Mouse (Mus musculus) forebrain, embryonic 10.5 days (tissue): Measurements from ENCODE around the gene Itgb5. TPM values are rescaled to one million over a fixed set of nuclear protein-coding genes. Genes with fewer than 3 reads are reported as not detected.

Experiments
- DNase-seq: peaks from one replicate; pipeline ENCODE4 v3.0.0-alpha.2; 2017; ENCODE audit warnings: low spot score; ENCODE audit errors: extremely low spot score
- H3K27ac ChIP-seq: fragments of 300-500 bp; sonication (generic); 2 replicates; pipeline ENCODE4 v1.5.1; 2016; ENCODE audit warnings: mild to moderate bottlenecking
- H3K27me3 ChIP-seq: fragments of 300-500 bp; sonication (generic); 2 replicates; pipeline ENCODE4 v1.6.1; 2016; ENCODE audit warnings: mild to moderate bottlenecking; ENCODE audit not compliant: poor library complexity, severe bottlenecking
- H3K36me3 ChIP-seq: fragments of 300-500 bp; sonication (generic); replicated peaks from 2 replicates; pipeline ENCODE4 v1.6.1; 2016; ENCODE audit warnings: mild to moderate bottlenecking, moderate library complexity
- H3K4me1 ChIP-seq: fragments of 300-500 bp; sonication (generic); 2 replicates; pipeline ENCODE4 v1.6.1; 2016
- H3K4me3 ChIP-seq: fragments of 300-500 bp; sonication (generic); 2 replicates; pipeline ENCODE4 v1.5.1; 2016; ENCODE audit warnings: mild to moderate bottlenecking, moderate library complexity
- H3K9me3 ChIP-seq: fragments of 300-500 bp; sonication (generic); 2 replicates; pipeline ENCODE4 v1.6.1; 2016; ENCODE audit warnings: mild to moderate bottlenecking, moderate library complexity
- WGBS: fragments of 180-500 bp; shearing (Covaris S2); methylation state at CpG from one replicate; pipeline ENCODE4 v1.1.7; 2016; 5-methylcytosine and 5-hydroxymethylcytosine counted together
- polyA plus RNA-seq: library from polyadenylated mRNA; unstranded; fragments of >200 nt; fragmentation: Nextera tagmentation; extraction: Ambion mirVana; gene quantifications from 2 replicates; pipeline ENCODE4 v1.2.1, GENCODE M21; 2016

Gene Itgb5
- polyA plus RNA-seq, 1 experiment from 2014 or later: 10.6 TPM

GRCm38 (mm10) chr16:33942341-33942740 lies 112.9 kb downstream of the Itgb5 start:
- H3K27ac ChIP-seq: peak overlapping the region; percentile 78
- H3K27me3 ChIP-seq: no peaks in the 10 kb centered on the region
- H3K36me3 ChIP-seq: no peaks in the 10 kb centered on the region; the same call in 1 of the 2 replicates
- peaks cover 78% of the 10 kb centered on the region for H3K4me1 ChIP-seq
- no peak overlapping the region for H3K4me3 ChIP-seq
- H3K9me3 ChIP-seq: no peaks in the 10 kb centered on the region
- DNase-seq: peak; percentile 31
- 57% methylated on average over 11 of the region's 11 CpGs for WGBS

GRCm38 (mm10) chr16:33943388-33943787 lies 113.9 kb downstream of the Itgb5 start:
- DNase-seq: no peak
- no peaks in the 10 kb centered on the region for H3K27me3 ChIP-seq
- no peaks in the 10 kb centered on the region for H3K9me3 ChIP-seq
- 94% methylated on average over 6 of the region's 6 CpGs for WGBS
- no peak overlapping the region for H3K4me3 ChIP-seq
- peaks cover 2% of the 10 kb centered on the region; the same call in 1 of the 2 replicates for H3K36me3 ChIP-seq
- H3K4me1 ChIP-seq: peaks cover 81% of the 10 kb centered on the region
- 0 out of 2 replicates have a peak overlapping the region, but pooled peaks have one; percentile 21 for H3K27ac ChIP-seq

GRCm38 (mm10) chr16:33944126-33944525 lies 114.7 kb downstream of the Itgb5 start:
- H3K4me1 ChIP-seq: peaks cover 78% of the 10 kb centered on the region
- WGBS: 88% methylated on average over 4 of the region's 4 CpGs

GRCm38 (mm10) chr16:33944772-33945171 lies 115.3 kb downstream of the Itgb5 start:
- Histone ChIP-seq H3K27me3 (no peaks in the 10 kb centered on the region), H3K27ac (peak overlapping the region; percentile 63), H3K4me1 (peaks cover 71% of the 10 kb centered on the region), H3K4me3 (no peak overlapping the region), H3K36me3 (peaks cover 7% of the 10 kb centered on the region), H3K9me3 (no peaks in the 10 kb centered on the region)
- 60% methylated on average over 6 of the region's 6 CpGs for WGBS
- no peak for DNase-seq

More at GRCm38 (mm10) chr16:33944126-33944525, 114.7 kb downstream of the Itgb5 start:
- no peak for DNase-seq
- H3K9me3 ChIP-seq: no peaks in the 10 kb centered on the region
- H3K36me3 ChIP-seq: peaks cover 7% of the 10 kb centered on the region
- peak overlapping the region; percentile 21; the same call in 1 of the 2 replicates for H3K27ac ChIP-seq
- H3K27me3 ChIP-seq: no peaks in the 10 kb centered on the region
- H3K4me3 ChIP-seq: no peak overlapping the region

- DNase-seq: no peak
- Histone ChIP-seq H3K4me1 (peaks cover 60% of the 10 kb centered on the region), H3K36me3 (peaks cover 7% of the 10 kb centered on the region), H3K4me3 (no peak overlapping the region), H3K9me3 (no peaks in the 10 kb centered on the region), H3K27me3 (no peaks in the 10 kb centered on the region), H3K27ac (peak overlapping the region; percentile 8; the same call in 1 of the 2 replicates)
- WGBS: 82% methylated on average over 7 of the region's 7 CpGs
Observed at GRCm38 (mm10) chr16:33946021-33946420, 116.6 kb downstream of the Itgb5 start.

GRCm38 (mm10) chr16:33947664-33948571 lies 118.5 kb downstream of the Itgb5 start:
- no peak for DNase-seq
- H3K27ac ChIP-seq: peak overlapping the region; percentile 44; the same call in 1 of the 2 replicates
- H3K9me3 ChIP-seq: no peaks in the 10 kb centered on the region
- H3K4me1 ChIP-seq: peaks cover 41% of the 10 kb centered on the region
- H3K36me3 ChIP-seq: peaks cover 19% of the 10 kb centered on the region
- H3K4me3 ChIP-seq: no peak overlapping the region
- H3K27me3 ChIP-seq: no peaks in the 10 kb centered on the region
- 87% methylated on average over 17 of the region's 17 CpGs for WGBS

GRCm38 (mm10) chr16:33950386-33950785 lies 120.9 kb downstream of the Itgb5 start:
- H3K27ac ChIP-seq: no peak overlapping the region

GRCm38 (mm10) chr16:33950830-33951229 lies 121.4 kb downstream of the Itgb5 start:
- no peak overlapping the region for H3K4me3 ChIP-seq
- H3K4me1 ChIP-seq: peaks cover 20% of the 10 kb centered on the region
- no peaks in the 10 kb centered on the region for H3K27me3 ChIP-seq
- no peaks in the 10 kb centered on the region for H3K9me3 ChIP-seq
- WGBS: 44% methylated on average over 4 of the region's 4 CpGs
- H3K27ac ChIP-seq: no peak overlapping the region
- peaks cover 48% of the 10 kb centered on the region for H3K36me3 ChIP-seq
- peak; percentile 74 for DNase-seq

More at GRCm38 (mm10) chr16:33950386-33950785, 120.9 kb downstream of the Itgb5 start:
- Histone ChIP-seq H3K36me3 (peaks cover 44% of the 10 kb centered on the region), H3K9me3 (no peaks in the 10 kb centered on the region), H3K27me3 (no peaks in the 10 kb centered on the region), H3K4me3 (no peak overlapping the region), H3K4me1 (peaks cover 23% of the 10 kb centered on the region)
- DNase-seq: no peak
- 82% methylated on average over 6 of the region's 6 CpGs for WGBS

- H3K36me3 ChIP-seq: peaks cover 68% of the 10 kb centered on the region
- WGBS: 89% methylated on average over 4 of the region's 4 CpGs
- no peak for DNase-seq
- no peaks in the 10 kb centered on the region for H3K9me3 ChIP-seq
- no peaks in the 10 kb centered on the region for H3K27me3 ChIP-seq
- H3K27ac ChIP-seq: no peak overlapping the region
- peaks cover 4% of the 10 kb centered on the region for H3K4me1 ChIP-seq
- H3K4me3 ChIP-seq: no peak overlapping the region
Observed at GRCm38 (mm10) chr16:33953008-33953407, 123.5 kb downstream of the Itgb5 start.

- H3K27ac ChIP-seq: no peak overlapping the region
- no peaks in the 10 kb centered on the region for H3K27me3 ChIP-seq
- H3K36me3 ChIP-seq: peaks cover 81% of the 10 kb centered on the region
- no peak for DNase-seq
- 98% methylated on average over 1 of the region's 1 CpGs for WGBS
- no peaks in the 10 kb centered on the region for H3K9me3 ChIP-seq
- no peak overlapping the region for H3K4me3 ChIP-seq
- H3K4me1 ChIP-seq: no peaks in the 10 kb centered on the region
Observed at GRCm38 (mm10) chr16:33954793-33955192, 125.3 kb downstream of the Itgb5 start.

- Histone ChIP-seq H3K27ac (no peak overlapping the region), H3K36me3 (peaks cover 56% of the 10 kb centered on the region), H3K4me1 (peaks cover 24% of the 10 kb centered on the region), H3K9me3 (no peaks in the 10 kb centered on the region), H3K27me3 (no peaks in the 10 kb centered on the region), H3K4me3 (no peak overlapping the region)
- WGBS: 95% methylated on average over 6 of the region's 6 CpGs
- DNase-seq: no peak
Observed at GRCm38 (mm10) chr16:33963509-33963908, 134.0 kb downstream of the Itgb5 start.

- Histone ChIP-seq H3K4me3 (peak overlapping the region; percentile 92), H3K9me3 (no peaks in the 10 kb centered on the region), H3K27me3 (no peaks in the 10 kb centered on the region), H3K4me1 (peaks cover 24% of the 10 kb centered on the region), H3K36me3 (peaks cover 31% of the 10 kb centered on the region), H3K27ac (peak overlapping the region; percentile 94)
- 23% methylated on average over 15 of the region's 15 CpGs for WGBS
- no peak for DNase-seq
Observed at GRCm38 (mm10) chr16:33965878-33966537, 136.5 kb downstream of the Itgb5 start.
